Mouse (Mus musculus) mesoderm, embryonic 11.5 days (tissue): ENCODE data around the gene Cmpk2.
"Not testable (repeated sequence)": the region's sequence is repeated elsewhere in the genome, so short reads cannot be mapped to it uniquely, and the experiment has no call there.

ENCODE experiments used
- DNase-seq: peaks from one replicate; pipeline ENCODE4 v3.0.0-alpha.2; 2012; ENCODE audit warnings: low read depth, low spot score

Gene Cmpk2

DNA sequence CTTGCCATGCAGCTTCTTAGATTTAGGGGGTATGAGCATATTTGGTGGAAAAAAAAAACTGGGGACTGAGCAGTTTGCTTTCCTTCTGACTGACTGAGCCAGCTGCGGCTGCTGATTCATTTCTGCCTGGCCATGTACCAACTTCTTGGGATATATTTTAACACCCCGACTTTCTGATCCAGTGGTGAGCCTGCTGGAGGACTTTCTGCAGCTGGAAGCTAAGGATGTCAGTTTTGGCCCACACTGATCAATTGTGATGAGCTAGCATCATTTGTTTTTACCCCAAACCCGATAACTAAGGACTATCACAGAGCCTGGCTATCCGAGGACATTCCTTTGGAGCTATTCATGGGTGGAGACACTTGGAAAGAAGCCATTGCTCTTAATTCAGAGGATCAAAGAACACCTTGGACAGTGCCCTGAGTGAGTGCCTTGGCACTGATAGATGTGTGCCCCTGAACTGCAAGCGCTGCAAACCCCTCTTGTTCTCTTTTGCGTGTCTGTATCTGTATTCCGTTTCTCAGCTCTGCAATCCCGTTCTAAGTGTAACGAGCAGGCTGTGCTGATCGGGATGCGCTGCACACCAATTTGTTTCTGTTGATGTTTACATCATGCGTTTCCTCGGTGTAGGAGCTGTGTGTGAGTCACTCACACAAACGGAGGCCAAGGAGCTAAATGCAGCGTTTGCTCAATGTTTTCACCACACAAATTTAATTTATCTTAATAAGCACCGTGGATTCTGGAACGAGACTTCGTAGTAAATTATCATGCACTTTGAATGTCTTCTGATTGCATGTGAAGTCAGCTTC, 9.4 kb downstream of the Cmpk2 start:
- no peak for DNase-seq

DNA sequence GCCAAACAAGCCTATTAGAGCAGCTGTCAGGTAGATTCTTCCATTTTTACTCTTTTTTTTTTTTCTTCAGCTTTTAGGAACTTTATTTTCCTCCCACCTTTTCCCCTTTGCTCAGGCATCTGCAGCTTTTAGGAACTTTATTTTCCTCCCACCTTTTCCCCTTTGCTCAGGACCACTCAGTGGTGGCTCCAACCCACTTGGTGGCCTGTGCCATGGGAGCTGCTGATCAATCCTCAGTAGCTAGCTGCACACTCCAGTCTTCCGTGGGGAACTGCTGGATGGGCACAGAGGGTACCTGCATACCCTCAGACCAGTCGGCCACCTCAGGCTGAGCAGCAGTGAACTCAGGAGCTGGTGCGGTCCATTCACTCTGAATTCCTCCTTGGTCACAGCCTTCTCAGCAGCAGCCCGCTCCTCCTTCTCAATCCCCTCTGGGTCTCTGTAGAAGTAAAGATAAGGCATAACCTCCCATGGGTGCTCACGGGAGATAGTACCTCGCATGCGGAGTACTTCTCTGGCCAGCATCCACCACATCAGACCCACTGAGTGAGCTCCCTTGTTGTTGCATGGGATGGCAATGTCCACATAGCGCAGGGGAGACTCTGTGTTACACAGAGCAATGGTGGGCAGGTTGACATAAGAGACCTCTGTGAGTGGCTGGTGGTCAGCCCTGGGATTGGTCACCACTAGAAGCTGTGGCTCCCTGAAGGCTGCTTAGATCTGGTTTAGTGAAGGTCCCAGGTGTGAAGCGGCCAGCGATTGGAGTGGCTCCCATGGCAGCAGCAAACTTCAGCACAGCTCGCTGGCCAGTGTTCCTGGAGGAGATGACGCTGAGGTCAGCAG, 17.0 kb downstream of the Cmpk2 start:
- DNase-seq: not testable (repeated sequence)

DNA sequence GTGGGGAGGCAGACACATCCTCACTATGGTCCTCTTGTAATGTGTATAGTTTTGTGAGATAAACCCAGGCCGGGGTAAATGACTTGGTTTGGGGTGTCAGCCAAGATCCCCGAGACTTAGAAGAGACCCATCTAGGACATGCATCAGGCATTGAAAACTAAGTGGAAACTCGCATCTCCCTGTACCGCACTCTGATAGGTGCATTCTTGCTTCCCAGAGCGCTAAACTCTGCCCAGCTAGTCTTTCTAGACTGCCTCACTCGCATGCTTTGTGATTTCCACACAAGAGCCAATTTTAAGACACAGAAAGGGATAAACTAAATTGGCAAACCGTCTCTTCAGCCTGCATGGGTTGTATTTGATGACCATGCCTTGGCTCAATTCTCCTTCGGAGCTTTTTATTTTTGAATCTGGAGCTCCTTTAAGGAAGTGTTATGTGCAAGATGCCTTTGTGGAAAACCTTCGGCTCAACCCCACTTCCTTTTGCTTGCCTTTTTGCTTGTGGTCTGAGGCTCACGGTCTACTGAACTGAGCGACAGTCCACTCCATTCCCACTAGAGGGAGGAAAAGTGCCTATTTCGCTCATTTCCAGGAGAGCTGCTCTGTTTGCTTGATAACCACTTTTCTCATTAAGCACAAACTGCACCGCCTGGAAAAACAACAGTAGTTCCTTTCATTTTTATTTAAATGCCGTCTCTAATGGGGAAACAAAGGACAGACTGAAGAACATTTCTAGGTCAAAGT, 19.0 kb downstream of the Cmpk2 start:
- DNase-seq: peak; percentile 71

DNA sequence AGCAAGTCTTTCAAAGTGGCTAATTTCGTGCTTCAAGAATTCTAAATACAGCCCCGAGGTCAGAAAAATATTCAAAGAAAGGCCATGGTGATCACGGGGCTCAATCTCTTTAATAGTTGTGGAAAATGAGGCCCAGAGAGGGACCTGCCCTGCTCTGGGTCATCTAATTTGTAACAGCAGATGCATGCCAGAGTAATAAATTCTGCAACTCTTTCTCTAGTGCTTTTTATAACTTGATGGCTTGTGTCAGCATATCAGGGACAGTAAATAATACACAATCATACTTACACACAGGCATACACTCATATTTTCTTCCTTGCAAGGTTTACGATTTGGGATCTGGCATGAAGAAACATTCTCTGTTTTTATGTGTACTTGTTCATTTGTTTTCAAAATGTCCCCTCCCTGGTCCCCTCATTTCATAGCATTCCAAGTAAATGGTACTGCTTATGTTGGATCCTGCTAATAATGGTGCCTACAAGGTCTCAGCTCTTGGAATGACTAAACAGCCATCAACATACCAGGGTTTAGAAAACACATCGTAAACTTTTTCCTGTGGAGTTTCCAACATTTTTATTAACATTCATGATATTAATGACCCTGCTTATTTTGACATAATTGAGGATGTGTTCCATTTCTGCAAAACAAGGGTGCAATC, 19.7 kb downstream of the Cmpk2 start:
- no peak for DNase-seq

DNA sequence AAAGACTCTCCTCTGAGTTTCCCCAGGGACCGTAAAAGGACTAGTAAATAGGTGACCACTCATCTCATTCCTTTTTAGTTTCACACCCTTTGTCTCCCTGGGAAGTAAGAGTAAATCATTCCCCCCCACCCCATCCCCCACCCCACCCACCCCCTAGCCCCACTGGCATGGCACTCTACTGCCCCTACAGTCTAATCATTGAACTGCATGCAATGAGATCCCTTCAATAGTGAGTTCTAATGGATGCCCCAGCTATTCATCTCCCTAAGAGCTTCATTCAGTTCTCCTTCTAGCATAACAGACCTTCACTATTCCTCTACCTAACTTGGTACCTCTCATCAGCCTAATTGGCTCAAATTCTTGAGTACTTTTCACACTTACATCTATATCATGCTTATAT, 20.9 kb downstream of the Cmpk2 start:
- DNase-seq: no peak

DNA sequence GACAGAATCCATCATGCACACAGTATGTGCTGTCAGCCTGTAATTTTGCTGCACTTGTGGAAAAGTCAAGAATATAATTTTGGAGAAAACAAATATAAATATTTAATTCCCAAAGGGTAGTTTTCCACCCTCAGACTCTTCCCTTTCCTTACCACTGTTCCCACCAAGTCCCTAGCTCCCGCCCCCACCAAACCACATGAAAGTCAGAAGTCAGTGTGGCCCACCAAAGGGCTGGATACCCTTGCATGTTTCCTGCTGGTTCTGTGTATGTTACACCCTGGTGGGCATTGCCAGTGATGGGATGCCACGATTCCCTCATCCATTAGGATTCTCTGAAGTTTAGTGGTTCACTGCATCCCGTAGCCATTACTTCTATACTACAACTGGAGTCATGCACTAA, 32.0 kb downstream of the Cmpk2 start:
- no peak for DNase-seq

DNA sequence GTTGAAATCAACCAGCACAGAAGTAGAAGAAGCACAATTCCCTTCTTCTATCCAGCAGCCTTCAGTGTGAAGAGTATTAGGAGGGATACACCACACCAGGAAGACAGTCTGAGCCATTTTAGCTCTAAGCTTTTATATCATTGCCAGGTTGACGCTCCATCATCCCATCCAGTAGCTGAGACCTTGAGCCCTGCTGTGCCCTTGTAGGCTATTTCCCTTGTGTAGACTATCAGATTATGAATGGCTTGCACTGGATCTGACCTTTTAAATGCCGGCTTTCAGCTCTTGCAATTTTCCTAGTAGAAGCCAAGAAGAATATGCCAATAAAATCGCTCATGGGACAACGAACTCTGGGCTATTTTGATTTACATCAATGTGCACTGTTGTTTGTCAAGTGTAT, 42.0 kb downstream of the Cmpk2 start:
- DNase-seq: no peak

DNA sequence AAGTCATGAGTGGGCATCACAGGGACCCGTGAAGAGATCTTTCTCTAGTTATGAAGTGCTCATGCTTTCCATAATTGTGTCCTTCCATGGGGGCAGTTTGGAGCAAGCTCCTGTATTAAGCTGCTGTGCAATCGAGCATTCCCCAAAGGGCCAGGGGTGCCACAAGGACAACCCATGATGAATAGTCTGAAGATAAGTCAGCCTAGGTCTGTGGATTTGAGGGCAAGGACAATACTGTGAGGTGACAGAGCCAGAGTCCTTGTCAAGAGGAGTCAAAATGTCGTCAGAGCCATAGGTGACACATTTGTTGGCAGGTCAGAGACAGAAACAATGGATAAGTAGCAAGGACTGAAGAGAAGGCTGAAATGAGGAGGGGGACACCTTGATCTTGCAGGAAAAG, 49.2 kb downstream of the Cmpk2 start:
- no peak for DNase-seq

DNA sequence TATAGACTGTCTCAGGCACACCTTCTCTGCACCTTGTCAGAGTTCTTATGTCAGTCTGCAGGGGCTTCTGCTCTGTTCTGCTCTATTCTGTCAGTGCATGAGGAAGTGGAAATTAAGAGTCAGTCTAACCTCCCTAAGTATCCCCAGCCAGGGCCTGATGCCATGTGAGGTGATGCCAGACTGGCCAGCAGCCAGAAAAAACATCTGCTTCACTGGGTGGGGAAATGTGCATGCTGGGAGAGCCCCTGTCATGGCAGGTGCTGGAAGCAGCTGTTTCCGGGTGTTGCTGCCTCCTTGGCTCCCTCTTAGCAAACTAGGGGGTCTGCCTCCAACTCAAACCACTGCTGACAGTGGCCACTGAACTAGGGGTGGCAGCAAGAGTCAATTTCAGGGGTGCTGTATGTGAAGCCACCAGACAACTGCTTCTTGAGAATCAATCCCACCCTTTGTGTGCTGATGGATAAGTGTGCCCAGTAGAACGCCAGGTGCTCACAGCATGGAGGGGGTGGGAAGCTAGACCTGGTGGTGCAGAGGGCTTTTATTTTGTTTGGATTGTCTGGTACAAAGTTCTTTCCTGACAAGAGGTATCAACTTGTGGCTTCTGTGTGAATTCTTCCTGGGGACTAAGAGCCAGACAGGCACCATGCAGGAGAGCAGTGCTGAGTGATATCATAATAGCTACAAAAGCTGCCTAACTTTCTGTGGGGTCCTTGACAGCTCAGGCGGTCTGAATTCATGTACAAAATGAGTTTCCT, 56.1 kb downstream of the Cmpk2 start:
- DNase-seq: no peak

DNA sequence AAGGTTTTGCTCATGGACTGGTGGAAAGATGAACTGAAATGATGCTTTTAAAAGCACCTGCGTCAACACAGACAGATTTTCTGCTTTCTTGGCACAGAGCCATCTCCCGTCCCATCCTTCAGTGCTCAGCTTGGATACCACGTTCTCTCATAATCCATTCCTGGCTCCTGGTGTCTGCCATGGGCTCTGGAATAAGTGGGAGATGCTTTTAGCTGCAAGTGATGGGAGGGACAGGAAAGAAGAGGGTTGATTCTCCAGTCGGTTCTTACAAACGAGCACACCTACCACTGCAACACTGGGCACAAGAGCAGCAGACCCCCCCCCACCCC, 56.7 kb downstream of the Cmpk2 start:
- no peak for DNase-seq
